Mouse (Mus musculus) spleen, adult 2 months (tissue): Measurements from ENCODE around the gene Btnl9.

ENCODE experiments used
- CTCF ChIP-seq: fragments of 200-500 bp; IDR thresholded peaks from 2 replicates; pipeline ENCODE4 v1.5.1; 2011; ENCODE audit warnings: mild to moderate bottlenecking, inconsistent platforms; ENCODE audit not compliant: insufficient read depth, insufficient read length, insufficient replicate concordance; ENCODE audit errors: extremely low read depth
- POLR2A ChIP-seq: fragments of 200-500 bp; IDR thresholded peaks from 2 replicates; pipeline ENCODE4 v1.6.1; 2011; ENCODE audit warnings: low read depth, low read length, inconsistent platforms

DNA sequence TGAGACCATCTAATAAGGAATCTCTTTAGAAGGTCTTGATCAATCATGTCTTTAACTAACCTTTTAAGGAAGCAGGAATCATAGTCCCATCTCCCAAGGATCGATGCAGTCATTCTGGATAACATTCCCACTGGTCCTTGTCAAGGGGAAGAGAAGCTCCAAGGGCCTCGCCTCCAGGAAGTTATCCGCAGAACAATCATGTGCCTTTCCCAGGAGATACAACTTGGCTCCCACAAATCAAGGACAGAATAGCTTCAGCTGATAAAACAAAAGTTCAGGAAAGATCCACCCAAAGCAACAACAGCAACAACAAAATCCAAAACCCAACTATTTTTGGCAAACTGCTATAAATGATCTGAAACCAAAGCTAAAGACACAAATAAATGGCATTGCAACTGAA is 67.3 kb downstream of the Btnl9 start:
- TF ChIP-seq CTCF = no peak
- TF ChIP-seq POLR2A = no peak
